ENCODE assay signal across 18 mouse cellular contexts in genomic region chr11:100746546-100746945, GRCm38 (mm10). TPM values are rescaled to one million over a fixed set of nuclear protein-coding genes. Genes with fewer than 3 reads are reported as not detected.
"Had no signal": no experiment of that assay in that cellular context is flagged by ENCODE, and none has a peak within 500 bp of the region (broad histone marks: within the 10 kb centered on the region; RNA-seq: fewer than 3 reads in every experiment).

No protein-coding gene starts in this region.

- H3K4me3 ChIP-seq: midbrain, embryonic 13.5 days; midbrain, embryonic 15.5 days; neural tube, embryonic 12.5 days; stomach, embryonic 15.5 days had no signal

- H3K9me3 ChIP-seq: midbrain, embryonic 13.5 days; midbrain, embryonic 15.5 days; neural tube, embryonic 12.5 days; stomach, embryonic 15.5 days had no signal

- H3K4me1 ChIP-seq: midbrain, embryonic 13.5 days; midbrain, embryonic 15.5 days; neural tube, embryonic 12.5 days; stomach, embryonic 15.5 days had no signal

- H3K4me2 ChIP-seq: lung, embryonic 14.5 days; midbrain, embryonic 11.5 days; midbrain, embryonic 13.5 days; midbrain, embryonic 15.5 days; neural tube, embryonic 12.5 days; stomach, embryonic 15.5 days had no signal

- ATAC-seq: midbrain, embryonic 13.5 days; midbrain, embryonic 15.5 days had no signal

- H3K27ac ChIP-seq: midbrain, embryonic 13.5 days; midbrain, embryonic 15.5 days; neural tube, embryonic 12.5 days; stomach, embryonic 15.5 days; stomach, postnatal 0 days had no signal

- DNase-seq: lung, adult 18-20 months; lung, embryonic 14.5 days; lung, postnatal 10 days; lung, postnatal 4 days; right cerebral cortex, postnatal 14 days; thymus, adult 2 months; thymus, postnatal 25 days; thymus, postnatal 4 days had no signal

- H3K36me3 ChIP-seq: stomach, embryonic 15.5 days had no signal

- H3K9ac ChIP-seq: lung, embryonic 14.5 days; midbrain, embryonic 13.5 days; midbrain, embryonic 15.5 days; neural tube, embryonic 12.5 days; stomach, embryonic 15.5 days had no signal

RNA-seq across cellular contexts. Expression of gene Kcnh4, which starts 13.2 kb away (rescaled TPM):
- polyA plus RNA-seq: lung, embryonic 14.5 days; lung, embryonic 16.5 days had no signal

RNA-seq across cellular contexts. Expression of gene Hcrt, which starts 16.2 kb away (rescaled TPM):
- polyA plus RNA-seq: lung, embryonic 14.5 days; lung, embryonic 16.5 days; midbrain, embryonic 11.5 days; stomach, embryonic 15.5 days; stomach, postnatal 0 days; urinary bladder, adult 2 months had no signal

RNA-seq across cellular contexts. Expression of gene Hspb9, which starts 32.9 kb away (rescaled TPM):
- polyA plus RNA-seq: lung, embryonic 16.5 days; midbrain, embryonic 15.5 days; midbrain, postnatal 0 days; neural tube, embryonic 12.5 days; neural tube, embryonic 14.5 days; stomach, embryonic 15.5 days had no signal
